Mouse (Mus musculus) frontal cortex, adult (tissue): ENCODE measurements at regions not wholly inside any gene's neighbourhood (a gene's known extent, or its start where the extent isn't known, plus 50 kb on each side); places are given as distances from the start of the nearest gene placed in this dataset.

ENCODE experiments used
- ATAC-seq: cut with Nextera tagmentation; 2 replicates; pipeline ENCODE4 v1.9.2; 2017; ENCODE audit warnings: mild to moderate bottlenecking, moderate library complexity, mixed read lengths; ENCODE audit not compliant: low TSS enrichment

DNA sequence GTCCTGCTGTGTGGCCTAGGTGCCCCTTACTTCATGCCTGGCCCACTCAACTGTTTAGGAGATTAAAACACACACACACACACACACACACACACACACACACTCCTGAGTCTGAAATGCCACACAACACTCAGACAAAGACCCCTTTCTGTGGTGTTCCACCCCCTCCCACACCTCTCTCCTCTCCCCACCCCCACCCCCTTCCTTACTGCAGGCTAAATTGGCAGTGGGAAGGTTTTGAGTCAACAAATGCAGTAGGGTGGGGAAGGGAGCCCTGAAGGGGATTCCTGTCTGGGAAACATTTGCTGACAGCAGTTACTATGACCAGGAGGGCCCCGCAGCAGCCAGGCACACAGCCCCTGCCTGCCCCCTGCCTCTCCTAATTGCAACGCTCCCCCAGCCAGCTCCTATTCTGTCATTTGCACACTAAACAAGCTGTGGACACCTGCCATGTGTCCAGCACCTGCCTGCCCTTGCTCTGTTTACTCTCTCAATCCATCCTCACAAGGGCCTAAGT, 69.5 kb downstream of the Ephb3 start:
- no peak for ATAC-seq

DNA sequence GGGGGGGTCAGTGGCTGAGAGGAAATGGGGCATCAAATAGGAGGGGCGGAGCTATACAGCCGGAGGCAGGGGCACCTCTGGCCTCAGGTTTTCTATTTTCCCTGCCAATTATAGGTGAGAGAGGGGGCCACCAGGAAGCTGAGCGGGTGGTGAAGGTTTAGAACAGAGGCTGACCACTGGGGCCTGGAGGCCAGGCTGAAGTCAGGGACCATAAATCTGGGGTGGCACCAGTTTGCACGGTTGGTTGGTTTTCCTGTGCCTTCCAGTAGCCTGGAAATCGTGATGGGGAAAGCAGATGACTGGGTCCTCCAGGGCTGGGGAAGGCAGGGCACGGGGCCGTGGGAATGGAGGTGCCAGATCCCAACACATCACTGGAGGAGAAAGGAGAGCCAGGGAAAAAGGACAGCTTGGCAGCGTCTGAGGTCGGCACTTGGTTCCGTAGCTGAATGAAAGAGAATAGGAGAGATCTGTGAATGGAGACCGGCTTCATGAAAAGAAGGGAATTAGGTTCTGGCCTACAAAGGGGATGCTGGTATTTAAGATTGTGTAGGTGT, 73.3 kb downstream of the Ephb3 start:
- no peak for ATAC-seq

DNA sequence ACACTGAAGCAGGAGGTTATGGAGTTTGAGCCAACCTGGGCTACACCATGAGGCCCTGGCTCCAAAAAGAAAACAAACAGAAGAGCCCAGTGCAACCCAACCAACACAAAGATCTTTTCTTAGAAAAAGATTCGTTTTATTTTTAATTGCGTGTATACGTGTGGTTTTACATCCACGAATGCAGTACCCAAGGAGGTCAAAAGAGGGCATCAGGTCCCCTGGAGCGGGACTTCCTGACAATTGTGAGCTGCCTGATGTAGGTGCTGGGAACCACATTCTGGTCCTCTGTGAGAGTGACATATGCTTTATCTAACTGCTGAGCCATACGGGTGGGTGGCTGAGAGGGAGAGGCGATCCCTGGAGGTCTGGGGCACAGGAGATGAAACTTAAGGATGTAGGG, 73.8 kb downstream of the Ephb3 start:
- no peak for ATAC-seq

- ATAC-seq = no peak
Observed at GRCm38 (mm10) chr16:21280200-21280627, 75.7 kb downstream of the Ephb3 start.

GRCm38 (mm10) chr16:21281958-21282730, 77.6 kb downstream of the Ephb3 start:
- 0 out of 2 replicates have a peak, but pooled peaks have one; percentile 34 for ATAC-seq

DNA sequence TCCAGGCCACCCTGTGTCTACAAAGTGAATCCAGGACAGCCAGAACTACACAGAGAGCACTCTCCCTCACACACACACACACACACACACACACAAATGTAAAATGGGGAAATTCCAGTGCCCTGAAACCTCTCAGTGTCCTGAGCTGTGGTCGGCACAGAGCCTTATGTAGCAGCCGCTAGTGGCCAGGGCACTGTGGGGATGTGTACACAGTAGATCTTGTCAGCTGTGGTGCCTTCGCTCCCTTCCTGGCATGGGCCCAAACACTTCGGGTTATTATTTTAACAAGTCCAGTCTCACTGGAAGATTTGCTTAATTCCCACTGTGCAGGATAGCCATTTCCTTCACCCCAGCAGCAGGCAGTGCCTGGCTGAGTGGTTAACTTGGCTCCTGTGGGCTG, 81.5 kb downstream of the Ephb3 start:
- ATAC-seq = no peak

GRCm38 (mm10) chr16:21289528-21289927, 85.0 kb downstream of the Ephb3 start:
- ATAC-seq = peak; percentile 80

- ATAC-seq = no peak
Observed at GRCm38 (mm10) chr16:21293010-21293409, 88.5 kb downstream of the Ephb3 start.

DNA sequence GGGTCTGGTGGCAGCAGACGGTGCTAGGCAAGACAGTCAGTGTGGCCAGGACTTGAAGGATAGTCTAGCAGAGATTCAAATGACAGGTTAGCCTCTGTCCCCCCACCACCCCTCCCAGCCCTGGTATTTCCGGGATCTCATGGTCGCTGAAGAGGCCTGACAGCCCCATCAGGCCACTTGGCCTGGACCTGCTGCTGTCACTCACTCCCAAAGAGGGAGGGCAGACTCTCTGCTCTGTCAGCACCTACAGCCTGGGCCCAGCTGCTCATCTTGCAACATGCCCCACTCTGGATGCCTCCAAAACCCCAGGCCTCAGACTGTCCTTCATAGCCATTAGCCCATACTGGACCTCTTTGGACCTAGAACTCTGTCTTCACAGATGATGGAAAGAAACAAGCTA, 89.0 kb downstream of the Ephb3 start:
- ATAC-seq = no peak

DNA sequence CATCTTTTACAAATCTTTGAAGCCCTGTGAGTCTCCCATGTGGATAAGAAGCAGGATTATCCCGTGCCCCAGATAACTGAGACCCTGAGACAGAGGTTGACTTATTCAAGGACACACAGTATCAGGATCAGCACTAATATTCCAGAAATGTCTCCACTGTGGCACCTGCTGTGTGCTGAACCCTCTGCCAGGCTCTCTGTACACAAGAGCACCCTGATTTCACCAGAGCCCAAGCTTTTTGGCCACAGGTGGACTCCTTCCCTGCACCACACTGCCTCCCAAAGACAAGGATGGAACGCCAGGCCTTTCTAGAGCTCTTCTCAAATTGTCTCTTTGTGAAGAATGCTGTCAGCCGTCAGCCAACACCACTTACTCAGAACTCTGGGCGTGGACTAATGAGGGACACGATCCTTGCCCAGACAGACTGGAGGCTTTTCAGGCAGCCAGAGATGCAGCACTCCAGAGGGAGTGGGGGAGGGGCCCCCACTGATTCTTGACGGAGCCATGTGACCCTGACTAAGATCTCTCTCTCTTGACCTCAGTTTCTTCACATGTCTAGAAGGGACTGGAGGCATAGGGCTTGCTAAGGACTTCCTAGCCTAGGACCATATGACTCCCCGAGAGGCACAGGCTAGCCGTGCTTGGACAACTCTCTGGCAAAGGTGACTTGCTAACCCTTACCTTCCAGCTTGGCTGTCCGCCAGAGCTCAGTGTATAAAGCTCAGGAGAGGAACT, 90.3 kb downstream of the Ephb3 start:
- ATAC-seq = peak; percentile 38; the same call in 1 of the 2 replicates

- no peak; the same call in 1 of the 2 replicates for ATAC-seq
Observed at GRCm38 (mm10) chr16:21295956-21296733, 91.6 kb downstream of the Ephb3 start.

DNA sequence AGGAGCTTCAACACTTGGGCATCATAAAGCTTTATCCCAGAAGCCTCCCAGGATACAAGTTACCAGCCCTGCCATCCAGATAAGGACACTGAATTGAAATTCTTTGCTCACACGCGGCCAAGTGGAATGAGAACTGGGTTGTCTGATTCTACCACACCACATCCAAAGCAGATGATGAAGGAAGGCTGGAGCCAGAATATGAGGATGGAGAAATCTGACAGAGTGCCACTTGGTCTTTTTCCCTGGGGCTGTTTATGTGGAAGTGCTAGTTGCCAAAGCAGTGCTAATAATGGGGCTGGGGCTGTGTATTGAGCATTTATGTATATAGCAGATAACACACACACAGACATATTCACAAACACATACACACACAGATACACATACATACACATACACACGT, 92.2 kb downstream of the Ephb3 start:
- no peak for ATAC-seq

- ATAC-seq = no peak
Observed at GRCm38 (mm10) chr16:21298866-21299265, 94.3 kb downstream of the Ephb3 start.

- no peak for ATAC-seq
Observed at GRCm38 (mm10) chr16:21305859-21306258, 101.3 kb downstream of the Ephb3 start.

DNA sequence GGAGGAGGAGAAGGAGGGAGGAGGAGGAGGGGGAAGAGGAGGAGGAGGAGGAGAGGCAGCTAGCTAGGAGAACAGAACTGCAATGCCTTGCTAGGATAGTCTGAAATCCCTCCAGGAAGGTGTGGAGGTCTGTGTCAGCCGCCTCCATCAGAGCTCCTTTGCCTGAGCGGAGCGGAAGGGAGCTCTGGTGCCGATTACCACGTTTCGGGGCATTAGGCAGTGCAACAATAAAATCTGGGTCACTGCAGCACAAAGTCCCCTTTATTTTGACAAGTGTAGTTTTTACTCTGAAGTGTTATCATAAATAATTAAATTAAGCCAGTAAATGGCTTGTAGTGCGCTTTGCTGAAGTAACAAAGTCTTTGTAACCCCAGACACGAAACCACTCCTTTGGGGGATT, 104.0 kb downstream of the Ephb3 start:
- no peak for ATAC-seq

DNA sequence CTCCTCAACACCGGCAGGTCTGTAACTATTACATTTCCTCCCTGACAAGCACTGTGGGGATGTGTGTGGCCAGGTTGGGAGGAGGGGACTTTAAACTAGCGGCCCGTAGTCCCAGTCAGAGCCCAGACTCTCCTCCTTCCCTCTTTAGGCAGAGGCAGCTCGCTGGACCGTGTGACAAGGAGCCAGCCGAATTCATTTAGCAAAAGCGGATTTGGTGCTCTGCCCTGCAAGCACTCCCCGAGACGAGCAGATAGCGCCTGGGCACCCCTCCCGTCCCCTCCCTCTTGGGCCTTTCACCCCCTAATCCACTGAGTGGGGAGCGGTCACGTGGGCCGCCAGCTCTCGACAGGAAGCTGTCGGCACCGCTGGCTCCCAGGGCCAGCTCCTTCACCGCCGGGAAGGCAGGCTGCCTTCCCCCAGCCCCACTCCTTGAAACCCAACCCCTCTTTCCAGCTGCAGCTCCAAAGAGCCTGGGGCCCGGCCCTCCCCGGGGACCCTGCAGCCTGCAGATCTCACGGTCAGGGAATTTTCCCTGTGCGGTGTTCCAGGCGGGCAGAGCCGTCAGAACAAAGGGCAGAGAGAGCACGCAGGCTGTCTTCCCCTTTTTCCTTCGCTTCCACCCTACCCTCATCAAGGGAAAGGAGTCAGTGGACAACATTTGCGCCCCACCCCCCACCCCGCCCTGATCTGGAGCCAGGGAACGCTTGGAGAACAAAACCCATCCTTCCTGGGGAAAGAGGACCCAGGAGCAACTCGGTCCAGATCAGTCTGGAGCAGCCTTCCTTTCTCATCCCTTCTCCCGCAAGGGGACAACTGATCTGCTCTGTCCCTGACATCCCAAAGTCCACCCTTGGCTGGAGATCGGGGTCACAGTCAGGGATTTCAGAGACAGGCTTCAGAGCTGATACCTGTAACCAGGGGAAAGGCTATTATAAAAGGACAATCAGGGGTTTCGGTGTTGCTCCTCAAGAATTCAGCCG, 106.4 kb downstream of the Ephb3 start:
- peak; percentile 82 for ATAC-seq

DNA sequence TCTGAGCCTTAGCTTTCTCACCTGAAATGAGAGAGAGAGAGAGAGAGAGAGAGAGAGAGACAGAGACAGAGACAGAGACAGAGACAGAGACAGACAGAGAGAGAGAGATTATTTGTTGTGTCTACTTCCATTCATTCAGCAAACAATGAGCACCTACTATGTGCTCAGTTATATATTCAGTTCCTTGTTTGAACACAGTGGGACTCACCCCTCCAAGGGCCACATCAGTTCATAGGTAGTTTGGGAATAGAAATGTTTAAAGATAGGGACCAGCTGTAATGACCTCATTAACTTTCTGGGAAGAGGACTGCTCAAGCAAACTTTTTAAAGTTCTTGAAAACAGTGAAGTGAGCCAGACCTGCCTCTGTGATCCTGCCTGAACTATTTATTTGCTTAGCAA, 107.2 kb downstream of the Ephb3 start:
- no peak for ATAC-seq

DNA sequence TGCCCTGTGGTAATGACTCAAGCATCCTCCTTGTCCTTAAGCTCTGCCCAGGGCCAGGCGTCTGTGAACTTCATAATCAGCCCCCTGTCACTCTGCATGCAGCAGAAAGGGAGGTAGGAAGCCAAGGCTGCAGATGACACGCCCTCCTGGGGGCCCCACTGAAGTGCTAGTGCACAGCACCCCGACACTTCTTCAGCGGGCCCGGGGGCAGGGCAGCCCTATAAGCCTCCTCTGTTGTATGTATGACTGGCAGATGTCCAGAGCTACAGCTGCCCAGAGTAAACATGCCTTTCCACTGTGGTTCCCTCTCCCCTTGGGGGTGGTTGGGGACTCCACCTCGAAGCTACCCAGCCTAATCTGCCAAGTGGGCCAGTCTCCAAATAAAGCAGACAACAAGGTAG, 107.2 kb upstream of the Vps8 start:
- ATAC-seq = no peak

GRCm38 (mm10) chr16:21318009-21318639, 104.8 kb upstream of the Vps8 start:
- ATAC-seq = no peak
